Mouse (Mus musculus) left cerebral cortex, postnatal 25 days (tissue): ENCODE data around the gene Vti1b. TPM values are rescaled to one million over a fixed set of nuclear protein-coding genes. Genes with fewer than 3 reads are reported as not detected.
"Not testable (repeated sequence)": the region's sequence is repeated elsewhere in the genome, so short reads cannot be mapped to it uniquely, and the experiment has no call there.

Experiments used
- DNase-seq, 2 experiments: peaks; one replicate each; pipeline ENCODE4 v3.0.0; 2022; ENCODE audit warnings: low spot score in 2 of 2, mixed read lengths in 1 of 2
- intact Hi-C: fragments of 180-260 bp; cut with DNase I; formaldehyde crosslinking; loops from one replicate; pipeline ENCODE4 v1.15.1; 2025
- total RNA-seq, 2 experiments: library from RNA; stranded (reverse); gene quantifications; 2 replicates each; pipeline ENCODE4 v1.2.3; 2021

Vti1b gene
- total RNA-seq: 100 to 1,000 TPM; 243 to 249 TPM

GRCm38 (mm10) chr12:79172019-79172941, at the start of gene Vti1b:
Gene Vti1b (minus strand): TSS chr12:79172667.
- peak; percentile 95 to 96 for DNase-seq
- intact Hi-C loops: loop anchor here (5.0 kb wide), 1 partner anchor 310 kb away; the partner anchor contains the start of genes Atp6v1d and Eif2s1

DNA sequence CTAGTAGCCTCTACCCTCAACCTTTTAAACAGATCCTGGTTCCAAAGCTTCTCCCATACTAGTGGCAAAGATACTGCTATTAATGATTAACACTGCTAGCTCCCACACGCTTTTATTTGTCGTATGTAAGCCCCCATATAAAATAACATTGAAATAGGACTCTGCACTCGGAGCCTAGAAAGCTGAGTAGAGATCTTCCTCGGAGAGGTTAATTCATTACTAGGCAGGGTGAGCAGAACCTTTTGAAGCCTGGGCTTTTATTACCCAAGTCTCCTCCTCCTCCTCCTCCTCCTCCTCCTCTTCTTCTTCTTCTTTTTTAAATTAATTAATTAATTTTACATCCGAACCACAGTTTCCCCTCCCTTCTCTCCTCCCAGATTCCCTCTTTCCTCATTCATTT, 45.0 kb upstream of the Vti1b start:
- DNase-seq: no peak
- intact Hi-C loops: loop anchor here (5.0 kb wide), 1 partner anchor 335 kb away; no protein-coding TSS in a partner anchor

GRCm38 (mm10) chr12:79211447-79211846, 39.0 kb upstream of the Vti1b start:
- intact Hi-C loops: no loop called here

DNA sequence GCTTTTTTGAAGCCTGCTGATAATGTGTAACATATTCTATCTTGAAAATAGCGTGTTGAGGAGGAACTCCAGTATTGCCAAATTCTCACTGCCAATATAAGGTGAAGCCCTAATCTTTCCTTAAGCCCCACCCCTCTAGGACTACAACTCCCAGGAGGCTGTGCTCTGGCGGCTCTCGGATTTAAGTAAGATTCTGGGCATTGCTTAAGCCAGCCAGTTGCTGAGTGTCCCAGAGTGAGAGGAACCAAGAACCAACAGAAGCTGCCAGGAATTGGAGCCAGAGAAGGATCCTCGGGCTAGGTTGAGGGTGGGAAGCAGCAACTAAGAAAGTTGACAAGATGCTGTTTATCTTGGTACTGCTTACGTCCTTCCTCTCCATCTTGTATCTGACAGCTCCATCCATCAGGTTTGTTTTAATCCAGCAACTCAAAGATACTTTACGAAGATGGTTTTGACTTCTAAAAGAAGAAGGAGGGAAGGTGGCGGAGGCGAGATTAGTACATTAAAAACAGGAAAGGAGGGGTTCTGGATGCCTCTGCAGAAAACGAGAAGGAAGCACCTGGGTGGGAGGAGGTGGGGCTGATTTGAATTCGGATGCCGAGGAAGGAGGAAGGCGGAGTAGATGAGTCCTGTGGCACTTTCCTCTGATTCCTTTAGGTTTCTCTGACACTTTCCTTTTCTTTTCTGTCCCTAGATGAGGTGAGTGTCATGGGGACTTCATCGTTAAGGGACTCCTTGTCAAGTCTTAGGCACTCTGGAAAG, 36.4 kb upstream of the Vti1b start, which contains the start of gene Rdh12:
Gene Rdh12 (plus strand): TSS at position 212 of the 762 bp plus-strand sequence.
- intact Hi-C loops: no loop called here
- DNase-seq: peak; percentile 38 to 55

More at GRCm38 (mm10) chr12:79211447-79211846, 39.0 kb upstream of the Vti1b start:
- DNase-seq: no peak

DNA sequence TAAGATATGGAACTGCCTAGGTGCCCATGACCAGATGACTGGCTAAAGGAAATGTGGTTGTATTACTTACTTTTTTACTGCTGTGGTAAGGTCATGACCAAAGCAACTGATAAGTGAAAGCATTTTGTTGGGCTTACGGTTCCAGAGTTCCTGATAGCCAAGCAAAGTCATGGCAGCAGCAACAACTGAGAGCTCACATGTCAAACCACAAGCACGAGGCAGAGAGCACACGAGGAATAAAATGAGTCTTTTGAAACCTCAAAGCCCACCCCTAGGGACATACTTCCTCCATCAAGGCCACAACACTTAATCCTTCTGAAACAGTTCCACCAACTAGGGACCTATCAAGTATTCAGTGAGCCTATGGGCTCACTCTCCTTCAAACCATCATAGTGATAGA, 29.4 kb upstream of the Vti1b start:
- no peak for DNase-seq
- intact Hi-C loops: no loop called here

DNA sequence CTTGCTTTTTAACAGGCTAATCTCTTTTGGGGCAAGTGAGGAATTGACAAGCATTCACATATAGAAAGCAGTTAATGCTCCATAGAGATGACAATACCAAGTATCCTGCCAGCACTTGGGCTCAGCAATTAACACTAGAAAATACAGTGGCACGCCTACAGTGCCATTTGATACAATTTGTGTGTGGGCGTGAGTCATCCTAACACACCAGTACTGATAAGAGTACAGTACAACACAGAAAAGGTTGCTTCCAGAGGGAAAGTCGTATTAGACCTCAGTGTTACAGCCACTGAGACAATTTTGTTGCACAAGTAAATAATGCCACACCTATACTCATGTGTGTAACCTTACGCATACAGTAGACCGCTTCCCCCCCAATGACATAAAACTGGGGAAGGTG, 24.6 kb upstream of the Vti1b start:
- no peak for DNase-seq
- intact Hi-C loops: no loop called here

GRCm38 (mm10) chr12:79193441-79193840, 21.0 kb upstream of the Vti1b start:
- intact Hi-C loops: loop anchor here (5.0 kb wide), 1 partner anchor 69 kb away; no protein-coding TSS in a partner anchor
- DNase-seq: peak; percentile 65 to 72

GRCm38 (mm10) chr12:79192193-79192592, 19.7 kb upstream of the Vti1b start, which contains the start of gene Rdh11:
Gene Rdh11 (minus strand): TSS chr12:79192293.
- intact Hi-C loops: loop anchor here (5.0 kb wide), 1 partner anchor 70 kb away; no protein-coding TSS in a partner anchor

GRCm38 (mm10) chr12:79191701-79192100, 19.2 kb upstream of the Vti1b start:
- intact Hi-C loops: loop anchor here (5.0 kb wide), 1 partner anchor 71 kb away; no protein-coding TSS in a partner anchor

More at GRCm38 (mm10) chr12:79192193-79192592, 19.7 kb upstream of the Vti1b start, which contains the start of gene Rdh11:
- DNase-seq: no peak

GRCm38 (mm10) chr12:79190931-79191673, 18.6 kb upstream of the Vti1b start:
- intact Hi-C loops: loop anchor here (5.0 kb wide), 1 partner anchor 71 kb away; no protein-coding TSS in a partner anchor
- DNase-seq: peak; percentile 70 to 83

More at GRCm38 (mm10) chr12:79191701-79192100, 19.2 kb upstream of the Vti1b start:
- peak; percentile 66 to 84 for DNase-seq

GRCm38 (mm10) chr12:79185160-79185559, 12.7 kb upstream of the Vti1b start:
- intact Hi-C loops, DNase-seq: not testable (repeated sequence)

DNA sequence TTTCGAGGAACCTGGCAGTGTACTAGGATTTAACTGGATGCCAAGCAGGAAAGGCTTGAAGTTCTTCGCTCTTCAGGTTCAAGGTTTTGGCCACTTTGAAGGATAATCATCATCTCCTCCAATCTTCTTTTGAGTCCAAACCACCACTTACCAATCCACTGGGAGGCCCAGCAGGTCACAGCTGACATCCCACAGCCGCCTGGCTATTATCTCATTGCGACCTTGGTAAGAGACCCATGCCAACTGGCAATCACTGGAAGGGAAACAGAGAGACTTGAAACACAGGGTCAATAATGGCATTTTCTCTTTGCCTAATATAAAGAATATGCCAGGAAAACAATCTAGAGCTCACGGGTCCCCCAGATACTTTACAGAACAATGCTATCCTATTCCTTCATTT, 3.5 kb upstream of the Vti1b start:
- DNase-seq: no peak
- intact Hi-C loops: no loop called here

DNA sequence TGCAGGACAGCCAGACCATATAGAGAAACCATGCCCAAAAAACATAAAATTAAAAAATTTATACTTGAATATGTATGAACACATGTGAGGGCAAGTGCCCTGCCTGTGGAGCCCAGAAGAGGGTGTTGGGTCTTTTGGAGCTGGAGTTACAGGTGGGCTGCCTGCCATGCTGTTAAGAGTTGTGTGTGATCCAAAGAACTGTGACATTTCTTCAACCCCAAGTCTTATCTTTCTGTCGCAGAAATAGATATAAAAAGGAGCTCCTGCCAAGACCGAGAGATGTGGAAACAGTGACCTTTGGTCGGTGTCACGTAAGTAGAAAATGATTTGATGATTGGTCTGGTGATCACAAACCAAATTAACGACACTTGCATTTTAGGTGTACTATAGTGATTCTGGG, 1.3 kb upstream of the Vti1b start:
- intact Hi-C loops: loop anchor here (5.0 kb wide), 1 partner anchor 311 kb away; the partner anchor contains the start of genes Atp6v1d and Eif2s1
- no peak for DNase-seq

- peak in 1 of 2 experiments; percentile 66 for DNase-seq
- intact Hi-C loops: loop anchor here (5.0 kb wide), 1 partner anchor 309 kb away; the partner anchor contains the start of genes Atp6v1d and Eif2s1
These were observed 1.0 kb downstream of the Vti1b start for GRCm38 (mm10) chr12:79171269-79171995.

DNA sequence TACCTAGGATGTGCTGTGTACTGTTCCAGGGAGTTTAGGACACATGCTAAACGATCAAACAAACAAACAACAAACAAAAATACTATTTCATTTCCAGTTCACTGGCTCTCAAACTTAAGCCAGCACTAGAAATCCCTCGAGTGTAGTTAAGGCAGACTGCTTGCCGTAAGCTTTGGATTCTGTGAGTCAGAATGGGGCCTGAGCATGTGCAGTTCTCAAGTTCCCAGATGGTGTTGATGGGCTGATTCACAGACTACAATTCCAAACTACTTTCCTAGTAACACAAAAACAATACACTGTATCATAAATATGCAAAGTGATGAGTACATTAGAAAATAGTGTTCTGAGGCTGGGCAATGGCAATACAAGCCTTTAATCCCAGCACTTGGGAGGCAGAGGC, 2.0 kb downstream of the Vti1b start:
- DNase-seq: peak; percentile 25 to 68
- intact Hi-C loops: loop anchor here (5.0 kb wide), 1 partner anchor 308 kb away; the partner anchor contains the start of genes Atp6v1d and Eif2s1

DNA sequence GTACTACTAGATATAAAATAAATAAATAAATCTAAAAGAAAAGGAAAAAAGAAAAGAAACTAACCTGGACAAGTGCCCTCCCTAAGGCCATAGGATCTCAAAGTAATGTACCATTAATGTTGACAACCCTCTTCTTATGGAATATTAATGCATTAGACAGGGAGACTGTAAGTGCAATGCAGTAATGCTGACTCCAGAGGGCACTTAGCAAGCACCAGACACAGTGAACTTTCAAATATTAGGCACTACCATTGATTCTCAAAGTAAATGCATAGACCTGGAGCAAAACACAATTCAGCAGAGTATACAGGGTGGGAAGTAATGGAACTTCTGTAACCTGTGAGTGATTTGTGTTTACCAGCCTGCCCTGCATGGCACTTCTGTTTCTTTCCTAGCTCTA, 3.3 kb downstream of the Vti1b start:
- no peak for DNase-seq
- intact Hi-C loops: no loop called here

- DNase-seq: no peak
- intact Hi-C loops: no loop called here
These were observed 9.6 kb downstream of the Vti1b start for GRCm38 (mm10) chr12:79162876-79163275.

DNA sequence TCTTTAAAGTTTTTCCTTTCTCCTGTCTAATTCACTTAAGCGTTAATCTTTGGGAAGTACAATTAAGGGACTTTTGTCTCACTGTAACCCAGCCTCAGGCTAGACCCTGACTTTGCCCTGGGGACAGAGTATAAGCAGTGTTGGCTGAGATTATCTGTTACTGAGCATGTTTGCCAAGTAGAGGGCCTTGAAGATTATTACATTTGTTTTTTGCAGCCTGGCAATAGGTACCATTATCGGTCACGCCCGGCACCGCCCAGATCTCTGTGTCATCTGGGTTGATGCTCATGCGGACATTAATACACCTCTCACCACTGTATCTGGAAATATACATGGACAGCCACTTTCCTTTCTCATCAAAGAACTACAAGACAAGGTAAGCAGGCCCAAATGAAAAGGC, 22.8 kb downstream of the Vti1b start:
- DNase-seq: no peak
- intact Hi-C loops: no loop called here
